Mouse (Mus musculus): ENCODE measurements around the gene Aco2. TPM values are rescaled to one million over a fixed set of nuclear protein-coding genes. Genes with fewer than 3 reads are reported as not detected.

The Aco2 gene
- polyA plus RNA-seq, 1 experiment from 2014 or later = 200 TPM

DNA sequence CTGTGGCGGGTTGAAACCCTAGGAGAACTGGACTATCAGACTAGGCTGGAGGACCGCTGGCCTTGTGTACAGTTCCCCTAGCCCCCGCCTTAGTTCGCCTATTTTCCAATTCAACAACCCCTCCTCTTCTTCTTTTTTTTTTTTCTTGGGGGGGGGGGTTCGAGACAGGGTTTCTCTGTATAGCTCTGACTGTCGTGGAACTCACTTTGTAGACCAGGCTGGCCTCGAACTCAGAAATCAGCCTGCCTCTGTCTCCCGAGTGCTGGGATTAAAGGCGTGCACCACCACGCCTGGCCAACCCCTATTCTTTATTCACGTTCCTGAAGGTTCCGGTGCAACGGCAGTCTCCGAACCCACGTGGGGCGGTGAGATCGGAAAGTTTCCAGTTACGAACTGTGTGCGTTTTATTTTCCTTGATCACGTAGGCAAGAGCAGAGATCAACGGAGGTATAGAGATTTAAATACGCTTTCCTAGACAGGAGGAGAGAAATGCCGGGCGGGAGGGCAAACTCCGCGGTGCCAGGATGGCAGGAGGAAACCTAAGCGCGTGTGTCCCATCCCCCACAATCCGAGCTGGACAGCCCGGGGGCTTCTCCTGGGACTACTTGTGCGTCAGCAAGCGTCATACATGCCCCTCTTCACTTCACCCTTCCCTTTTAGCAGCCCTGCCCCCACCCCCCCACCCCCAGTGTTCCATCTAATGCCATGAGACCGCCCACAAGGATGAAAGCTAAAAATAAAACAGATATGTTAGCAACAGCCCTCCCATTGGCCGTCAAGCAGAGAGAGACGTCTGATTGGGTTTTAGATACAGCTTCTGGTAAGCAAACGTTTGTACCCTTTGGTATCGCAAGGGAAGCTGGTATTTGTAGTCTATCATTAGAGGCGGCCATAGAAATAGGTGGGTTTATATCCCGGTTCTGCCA lies 12.5 kb upstream of the Aco2 start:
- H3K9ac ChIP-seq (ENCODE audit: low read length) = peak overlapping the region; percentile 91
- 0% methylated on average over 39 of the region's 39 CpGs for whole genome bisulfite sequencing
- H3K27ac ChIP-seq (ENCODE audit: low read length) = peak overlapping the region; percentile 99
- peak overlapping the region; percentile 84 for H3K4me3 ChIP-seq (replicated peaks; ENCODE audit: low read length)
- no peaks in the 10 kb centered on the region for H3K27me3 ChIP-seq (ENCODE audit: control insufficient read depth, insufficient read depth, low read length)
- H3K4me1 ChIP-seq (ENCODE audit: control insufficient read depth, insufficient read depth, low read length) = peaks cover 9% of the 10 kb centered on the region
- no peaks in the 10 kb centered on the region for H3K36me3 ChIP-seq (ENCODE audit: control insufficient read depth, insufficient read depth, low read length)
- ATAC-seq (ENCODE audit: insufficient read depth, low FRiP score) = peak; percentile 79
- no peaks in the 10 kb centered on the region for H3K9me3 ChIP-seq (replicated peaks; ENCODE audit: control insufficient read depth, low read length)
- H3K4me2 ChIP-seq (ENCODE audit: low read depth, low read length) = peak overlapping the region; percentile 78

GRCm38 (mm10) chr15:81860471-81861135 lies 11.5 kb upstream of the Aco2 start:
- H3K4me2 ChIP-seq (ENCODE audit: low read depth, low read length) = peak overlapping the region; percentile 78
- H3K9me3 ChIP-seq (replicated peaks; ENCODE audit: control insufficient read depth, low read length) = no peaks in the 10 kb centered on the region
- H3K4me1 ChIP-seq (ENCODE audit: control insufficient read depth, insufficient read depth, low read length) = peaks cover 2% of the 10 kb centered on the region; the same call in 1 of the 2 replicates
- H3K9ac ChIP-seq (ENCODE audit: low read length) = 0 out of 2 replicates have a peak overlapping the region, but pooled peaks have one; percentile 1
- no peak for ATAC-seq (ENCODE audit: insufficient read depth, low FRiP score)
- 28% methylated on average over 8 of the region's 8 CpGs for WGBS
- no peaks in the 10 kb centered on the region for H3K27me3 ChIP-seq (ENCODE audit: control insufficient read depth, insufficient read depth, low read length)
- peak overlapping the region; percentile 68 for H3K27ac ChIP-seq (ENCODE audit: low read length)
- H3K4me3 ChIP-seq (replicated peaks; ENCODE audit: low read length) = 0 out of 2 replicates have a peak overlapping the region, but pooled peaks have one; percentile 5
- 0 out of 2 replicates have a peak, but pooled peaks cover 5% of the 10 kb centered on the region for H3K36me3 ChIP-seq (ENCODE audit: control insufficient read depth, insufficient read depth, low read length)

DNA sequence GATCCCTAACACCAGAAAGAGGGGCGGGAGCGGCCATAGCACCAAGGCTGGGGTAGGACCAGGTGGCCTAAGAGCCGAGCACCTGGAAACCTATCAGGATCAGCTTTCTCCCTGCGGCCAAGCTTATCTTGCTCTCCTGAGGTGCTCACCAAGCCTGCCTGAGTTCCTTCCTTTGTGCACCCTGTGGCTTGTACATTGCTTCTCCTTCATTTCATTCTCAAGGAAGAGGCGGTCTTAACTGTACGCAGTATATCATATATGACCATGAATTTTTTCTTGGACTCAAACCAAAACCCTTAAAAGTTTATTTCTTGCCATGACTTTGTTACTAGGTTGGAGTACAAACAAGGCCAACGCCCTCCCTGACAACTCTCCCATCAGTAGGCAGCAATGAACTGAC lies 7.9 kb upstream of the Aco2 start:
- Histone ChIP-seq H3K27ac (ENCODE audit: low read length) (no peak overlapping the region), H3K36me3 (ENCODE audit: control insufficient read depth, insufficient read depth, low read length) (peaks cover 24% of the 10 kb centered on the region), H3K27me3 (ENCODE audit: control insufficient read depth, insufficient read depth, low read length) (no peaks in the 10 kb centered on the region), H3K4me1 (ENCODE audit: control insufficient read depth, insufficient read depth, low read length) (no peaks in the 10 kb centered on the region), H3K4me2 (ENCODE audit: low read depth, low read length) (no peak overlapping the region), H3K4me3 (replicated peaks; ENCODE audit: low read length) (no peak overlapping the region), H3K9me3 (replicated peaks; ENCODE audit: control insufficient read depth, low read length) (no peaks in the 10 kb centered on the region), H3K9ac (ENCODE audit: low read length) (no peak overlapping the region)
- WGBS = 91% methylated on average over 7 of the region's 7 CpGs
- no peak for ATAC-seq (ENCODE audit: insufficient read depth, low FRiP score)

DNA sequence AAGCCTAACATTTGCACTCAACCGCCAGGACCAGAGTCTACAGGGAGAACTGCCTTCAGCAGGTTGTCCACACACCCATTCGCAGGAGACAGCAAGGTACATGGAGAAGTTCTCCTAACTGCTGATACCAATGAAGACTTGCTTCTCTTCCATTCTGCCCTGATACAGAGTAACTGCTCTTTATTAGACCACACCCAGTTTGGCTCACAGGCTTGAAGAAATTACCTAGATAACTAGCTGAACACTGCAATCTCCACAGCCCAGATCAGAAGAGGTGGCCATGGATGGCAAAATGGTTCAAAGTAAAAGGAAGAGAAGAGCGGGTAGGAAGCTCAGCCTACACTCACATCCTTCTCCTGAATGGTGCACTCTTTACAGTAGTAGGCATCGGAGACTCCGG lies 2.1 kb upstream of the Aco2 start:
- WGBS = 94% methylated on average over 5 of the region's 5 CpGs
- no peak for ATAC-seq (ENCODE audit: insufficient read depth, low FRiP score)
- no peaks in the 10 kb centered on the region for H3K9me3 ChIP-seq (replicated peaks; ENCODE audit: control insufficient read depth, low read length)
- H3K27ac ChIP-seq (ENCODE audit: low read length) = no peak overlapping the region
- no peaks in the 10 kb centered on the region for H3K27me3 ChIP-seq (ENCODE audit: control insufficient read depth, insufficient read depth, low read length)
- H3K4me3 ChIP-seq (replicated peaks; ENCODE audit: low read length) = no peak overlapping the region
- H3K4me1 ChIP-seq (ENCODE audit: control insufficient read depth, insufficient read depth, low read length) = peaks cover 6% of the 10 kb centered on the region; the same call in 1 of the 2 replicates
- peaks cover 30% of the 10 kb centered on the region for H3K36me3 ChIP-seq (ENCODE audit: control insufficient read depth, insufficient read depth, low read length)
- H3K4me2 ChIP-seq (ENCODE audit: low read depth, low read length) = no peak overlapping the region
- no peak overlapping the region for H3K9ac ChIP-seq (ENCODE audit: low read length)

GRCm38 (mm10) chr15:81871604-81872261 lies 376 bp upstream of the Aco2 start, which contains the start of gene Phf5a:
Phf5a (minus strand) TSS chr15:81871911.
- peak; percentile 90 for ATAC-seq (ENCODE audit: insufficient read depth, low FRiP score)

GRCm38 (mm10) chr15:81879531-81880401 lies 7.7 kb downstream of the Aco2 start:
- Histone ChIP-seq H3K9me3 (replicated peaks; ENCODE audit: control insufficient read depth, low read length) (no peaks in the 10 kb centered on the region), H3K36me3 (ENCODE audit: control insufficient read depth, insufficient read depth, low read length) (no peaks in the 10 kb centered on the region), H3K4me1 (ENCODE audit: control insufficient read depth, insufficient read depth, low read length) (no peaks in the 10 kb centered on the region), H3K9ac (ENCODE audit: low read length) (no peak overlapping the region), H3K4me2 (ENCODE audit: low read depth, low read length) (no peak overlapping the region), H3K4me3 (replicated peaks; ENCODE audit: low read length) (no peak overlapping the region), H3K27ac (ENCODE audit: low read length) (no peak overlapping the region), H3K27me3 (ENCODE audit: control insufficient read depth, insufficient read depth, low read length) (no peaks in the 10 kb centered on the region)
- ATAC-seq (ENCODE audit: insufficient read depth, low FRiP score) = no peak
- WGBS = 72% methylated on average over 5 of the region's 5 CpGs

More at GRCm38 (mm10) chr15:81871604-81872261, 376 bp upstream of the Aco2 start, which contains the start of gene Phf5a:
- Histone ChIP-seq H3K36me3 (ENCODE audit: control insufficient read depth, insufficient read depth, low read length) (peaks cover 19% of the 10 kb centered on the region), H3K27ac (ENCODE audit: low read length) (peak within 1 kb of the TSS; percentile 99), H3K4me3 (replicated peaks; ENCODE audit: low read length) (peak within 1 kb of the TSS; percentile 57), H3K9me3 (replicated peaks; ENCODE audit: control insufficient read depth, low read length) (no peaks in the 10 kb centered on the region), H3K27me3 (ENCODE audit: control insufficient read depth, insufficient read depth, low read length) (no peaks in the 10 kb centered on the region), H3K9ac (ENCODE audit: low read length) (peak within 1 kb of the TSS; percentile 72), H3K4me1 (ENCODE audit: control insufficient read depth, insufficient read depth, low read length) (peaks cover 6% of the 10 kb centered on the region; the same call in 1 of the 2 replicates), H3K4me2 (ENCODE audit: low read depth, low read length) (peak within 1 kb of the TSS; percentile 90)
- WGBS = under 1% methylated on average over 30 of the region's 30 CpGs

DNA sequence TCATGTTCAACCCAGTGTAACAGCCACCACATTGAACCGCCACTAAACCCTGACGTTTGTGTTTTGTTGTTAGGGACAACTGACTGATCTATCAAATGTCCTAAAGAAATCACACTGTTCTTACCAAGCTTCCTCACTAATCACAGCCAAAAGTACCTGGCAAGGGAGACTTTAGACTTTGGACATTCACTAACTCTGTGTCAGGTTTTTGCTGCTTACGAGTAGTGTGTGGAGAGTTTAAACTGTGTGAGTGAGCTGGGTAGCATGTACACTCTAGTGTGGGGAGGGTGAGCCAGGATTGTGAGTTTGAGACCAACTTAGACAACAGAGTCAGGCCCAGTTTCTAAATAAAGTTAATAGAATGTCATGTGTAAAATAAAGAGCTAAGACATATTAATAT lies 10.2 kb downstream of the Aco2 start:
- 88% methylated on average over 3 of the region's 3 CpGs for WGBS
- no peak overlapping the region for H3K27ac ChIP-seq (ENCODE audit: low read length)

GRCm38 (mm10) chr15:81885418-81885934 lies 13.4 kb downstream of the Aco2 start:
- no peak overlapping the region for H3K9ac ChIP-seq (ENCODE audit: low read length)
- 89% methylated on average over 3 of the region's 3 CpGs for WGBS
- no peak overlapping the region for H3K4me3 ChIP-seq (replicated peaks; ENCODE audit: low read length)
- no peak overlapping the region for H3K27ac ChIP-seq (ENCODE audit: low read length)
- H3K9me3 ChIP-seq (replicated peaks; ENCODE audit: control insufficient read depth, low read length) = no peaks in the 10 kb centered on the region
- no peak overlapping the region for H3K4me2 ChIP-seq (ENCODE audit: low read depth, low read length)
- H3K27me3 ChIP-seq (ENCODE audit: control insufficient read depth, insufficient read depth, low read length) = no peaks in the 10 kb centered on the region
- no peaks in the 10 kb centered on the region for H3K4me1 ChIP-seq (ENCODE audit: control insufficient read depth, insufficient read depth, low read length)
- ATAC-seq (ENCODE audit: insufficient read depth, low FRiP score) = no peak
- peaks cover 8% of the 10 kb centered on the region; the same call in 1 of the 2 replicates for H3K36me3 ChIP-seq (ENCODE audit: control insufficient read depth, insufficient read depth, low read length)

More for the DNA sequence above, 10.2 kb downstream of the Aco2 start:
- Histone ChIP-seq H3K4me3 (replicated peaks; ENCODE audit: low read length) (no peak overlapping the region), H3K4me1 (ENCODE audit: control insufficient read depth, insufficient read depth, low read length) (no peaks in the 10 kb centered on the region), H3K9me3 (replicated peaks; ENCODE audit: control insufficient read depth, low read length) (no peaks in the 10 kb centered on the region), H3K27me3 (ENCODE audit: control insufficient read depth, insufficient read depth, low read length) (no peaks in the 10 kb centered on the region), H3K9ac (ENCODE audit: low read length) (no peak overlapping the region), H3K36me3 (ENCODE audit: control insufficient read depth, insufficient read depth, low read length) (no peaks in the 10 kb centered on the region), H3K4me2 (ENCODE audit: low read depth, low read length) (no peak overlapping the region)
- ATAC-seq (ENCODE audit: insufficient read depth, low FRiP score) = no peak
